Mouse (Mus musculus): ENCODE data around the gene Lgr4.

GRCm38 (mm10) chr2:109891031-109891430, 26.4 kb upstream of the Lgr4 start:
- TF ChIP-seq CTCF (IDR thresholded peaks at IDR 0.05; ENCODE audit: borderline replicate concordance, insufficient read depth, low read depth, low read length) = no peak
- no peak for TF ChIP-seq POLR2A (IDR thresholded peaks at IDR 0.05; ENCODE audit: borderline replicate concordance, insufficient read depth, low read length)

Measured in cerebellum, adult 2 months (tissue).